Mouse (Mus musculus) gastrocnemius, postnatal 25 days (tissue): ENCODE measurements at regions not wholly inside any gene's neighbourhood (a gene's known extent, or its start where the extent isn't known, plus 50 kb on each side); places are given as distances from the start of the nearest gene placed in this dataset.

ENCODE experiments used
- DNase-seq: peaks from one replicate; pipeline ENCODE4 v3.0.0; 2022

DNA sequence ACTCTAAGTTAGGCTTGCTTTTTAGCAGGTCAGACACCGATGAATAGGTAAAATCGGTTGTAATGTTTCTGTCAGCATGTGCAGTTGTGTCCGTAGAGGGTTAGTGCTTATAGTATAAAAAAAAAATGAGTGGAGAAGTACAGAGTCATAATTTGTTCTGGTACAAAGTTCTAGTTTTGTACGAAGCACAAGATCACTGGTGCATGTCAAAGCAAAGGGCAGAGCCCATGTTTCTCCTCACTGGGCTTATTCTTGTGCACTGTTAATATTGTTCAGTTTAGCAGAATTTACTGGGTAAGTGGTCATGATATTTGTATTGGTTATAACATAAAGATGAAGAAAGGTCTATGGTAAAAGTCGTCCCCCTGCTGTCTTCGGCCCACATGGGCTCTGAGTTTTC, 330.4 kb upstream of the Fam241a start:
- DNase-seq: no peak

DNA sequence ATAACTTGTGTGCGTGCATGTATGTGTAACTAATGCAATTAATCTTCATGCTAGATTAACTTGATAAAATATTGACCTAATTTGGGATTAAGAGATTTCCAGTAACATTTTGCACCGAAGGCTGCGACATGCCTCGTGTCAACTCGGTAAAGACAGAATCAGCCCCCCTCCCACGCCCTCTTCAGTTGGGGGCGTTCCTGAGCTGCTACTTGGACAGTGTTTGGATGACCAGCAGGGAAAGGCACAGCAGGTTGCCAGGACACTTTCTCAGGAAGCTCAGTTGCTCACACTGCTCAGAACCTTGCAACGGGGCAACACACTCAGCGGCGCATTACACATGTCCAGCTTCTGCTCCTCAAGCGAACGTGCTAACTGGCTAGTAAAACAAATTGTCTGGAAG, 326.2 kb upstream of the Fam241a start:
- DNase-seq: no peak

DNA sequence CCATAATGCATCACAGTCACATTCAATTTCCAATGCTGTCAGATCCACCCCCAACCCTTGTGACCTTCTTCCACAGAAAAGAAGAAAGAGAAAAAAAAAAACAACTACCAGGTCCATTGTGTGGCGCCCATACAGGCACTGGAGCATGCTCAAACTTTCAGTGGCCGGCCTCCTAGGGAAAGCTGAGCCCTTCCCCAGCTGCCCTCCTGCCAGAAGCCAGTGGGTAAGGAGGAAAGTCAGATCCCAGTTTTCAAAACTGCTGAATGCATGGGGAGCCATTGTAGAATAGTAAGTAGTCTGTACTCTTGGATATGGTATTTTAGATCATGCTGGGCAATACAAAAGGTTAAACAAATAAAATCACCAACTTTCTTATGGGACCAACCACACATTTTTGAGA, 325.5 kb upstream of the Fam241a start:
- no peak for DNase-seq

DNA sequence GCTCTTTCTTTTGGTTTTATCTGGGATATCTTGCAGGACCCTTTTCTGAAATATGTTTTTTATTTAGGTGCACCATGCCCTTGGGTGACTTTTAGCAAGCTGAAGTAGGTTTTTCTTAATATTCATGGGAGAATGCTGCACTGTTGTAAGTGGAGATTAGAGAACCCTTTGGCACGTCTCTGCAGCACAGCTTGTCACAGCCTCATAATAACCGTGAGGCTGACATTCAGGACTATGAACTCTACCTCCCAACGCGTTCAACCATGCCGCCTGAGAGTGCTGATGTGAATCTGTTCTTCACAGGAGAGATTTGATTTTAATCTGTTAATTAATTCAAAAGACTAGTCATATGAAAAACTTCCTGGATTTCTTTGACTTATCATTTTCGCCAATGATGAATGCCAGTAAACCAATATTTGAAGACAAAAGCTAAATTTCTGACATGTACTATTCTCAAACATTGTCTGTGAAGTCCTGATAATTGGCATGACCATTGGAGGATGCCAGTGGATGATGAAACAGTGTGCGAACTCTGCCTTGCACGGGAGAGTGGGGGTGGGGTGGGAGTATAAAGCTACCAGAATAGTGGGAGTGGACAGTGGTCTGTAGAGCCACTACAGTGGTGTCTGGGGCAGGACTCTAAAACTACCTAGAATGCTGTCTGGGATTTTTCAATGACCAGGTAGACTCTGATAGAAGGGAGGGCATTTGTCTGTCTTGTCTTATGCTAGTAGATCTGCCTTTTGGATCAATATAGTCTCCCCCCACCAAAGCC, 324.8 kb upstream of the Fam241a start:
- no peak for DNase-seq

DNA sequence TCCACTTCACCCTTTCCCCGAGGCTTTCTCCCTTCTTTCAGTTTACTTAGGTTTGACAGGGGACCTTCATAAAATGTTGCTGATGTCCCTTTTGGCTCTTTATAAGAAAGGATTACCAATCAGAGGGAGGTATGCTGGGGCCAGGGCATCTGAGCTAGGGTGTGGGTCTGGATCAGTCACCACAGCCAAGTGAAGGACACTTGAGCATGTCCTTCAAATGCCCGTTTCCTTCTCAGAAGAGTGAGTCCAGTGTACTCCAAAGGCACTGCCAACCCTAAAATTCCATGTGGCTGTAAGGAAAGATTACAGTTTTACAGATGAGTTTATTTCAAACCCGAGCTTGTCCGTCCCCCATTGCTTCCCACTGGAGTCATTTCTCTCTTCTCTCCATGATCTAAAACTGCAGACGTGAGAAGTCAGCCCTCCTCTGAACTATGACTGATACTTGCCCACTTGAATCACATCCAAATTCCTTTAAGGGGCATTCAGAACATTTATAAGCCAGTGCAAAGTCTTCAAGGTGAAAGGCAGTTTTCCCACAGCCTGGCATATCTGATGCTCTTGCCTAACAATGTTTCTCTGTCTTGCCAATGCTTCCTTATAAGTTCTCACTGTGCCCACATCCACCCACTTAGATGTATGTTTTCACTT, 321.8 kb upstream of the Fam241a start:
- DNase-seq: no peak

DNA sequence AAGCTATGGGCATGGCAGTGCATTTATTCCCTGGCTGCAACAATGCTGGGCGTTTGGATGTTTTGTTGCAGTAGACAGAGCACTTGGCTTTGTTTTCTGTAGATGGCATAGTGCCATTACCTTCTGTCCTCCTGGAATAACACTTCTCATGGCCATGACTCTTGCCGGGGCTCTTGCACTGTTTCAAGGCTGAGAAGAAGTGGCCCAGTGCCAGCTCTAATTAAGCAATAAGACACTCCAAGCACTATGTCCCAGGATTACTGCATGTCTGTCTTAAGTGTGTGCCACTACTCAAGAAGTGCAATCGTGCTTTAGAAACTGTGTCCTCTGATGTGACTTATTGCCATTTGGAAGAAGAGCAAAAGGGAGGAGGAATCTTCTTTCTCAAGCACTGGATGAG, 316.1 kb upstream of the Fam241a start:
- no peak for DNase-seq

DNA sequence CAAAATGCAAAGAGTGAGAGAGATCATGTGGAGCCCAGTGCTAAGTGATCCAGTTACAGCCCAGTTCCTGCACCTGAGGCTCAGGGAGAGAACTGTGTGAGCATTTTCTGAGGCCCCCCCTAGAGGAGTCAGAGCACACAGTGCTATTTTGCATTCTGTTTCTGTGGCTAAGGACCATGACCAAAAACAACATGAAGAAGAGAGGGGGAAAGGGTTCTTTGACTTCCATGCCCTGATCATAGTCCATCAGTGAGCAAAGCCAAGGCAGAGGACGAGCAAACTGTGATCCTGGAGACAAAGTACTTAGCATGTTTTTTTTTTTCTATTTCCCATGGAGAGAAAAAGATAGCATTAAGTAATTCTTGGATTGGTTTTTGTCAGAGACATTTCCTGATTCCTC, 314.5 kb upstream of the Fam241a start:
- no peak for DNase-seq

DNA sequence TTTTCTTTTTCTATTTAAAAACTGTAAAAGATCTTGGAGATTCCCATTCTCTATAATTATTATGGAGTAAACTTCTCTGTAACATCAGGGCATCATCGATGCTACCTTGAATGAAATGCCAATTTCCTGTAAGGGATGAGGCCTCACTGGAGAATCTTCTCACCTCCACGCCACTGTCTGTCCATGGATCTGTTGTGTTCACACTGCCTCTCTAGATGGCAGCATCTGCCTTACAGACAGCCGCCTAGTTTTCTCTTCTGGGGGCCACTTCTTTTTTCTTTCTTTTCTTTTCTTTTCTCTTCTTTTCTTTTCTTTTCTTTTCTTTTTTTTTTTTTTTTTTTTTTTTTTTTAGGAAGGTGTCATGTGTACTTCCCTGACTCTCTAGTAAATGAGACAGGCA, 310.8 kb upstream of the Fam241a start:
- no peak for DNase-seq

DNA sequence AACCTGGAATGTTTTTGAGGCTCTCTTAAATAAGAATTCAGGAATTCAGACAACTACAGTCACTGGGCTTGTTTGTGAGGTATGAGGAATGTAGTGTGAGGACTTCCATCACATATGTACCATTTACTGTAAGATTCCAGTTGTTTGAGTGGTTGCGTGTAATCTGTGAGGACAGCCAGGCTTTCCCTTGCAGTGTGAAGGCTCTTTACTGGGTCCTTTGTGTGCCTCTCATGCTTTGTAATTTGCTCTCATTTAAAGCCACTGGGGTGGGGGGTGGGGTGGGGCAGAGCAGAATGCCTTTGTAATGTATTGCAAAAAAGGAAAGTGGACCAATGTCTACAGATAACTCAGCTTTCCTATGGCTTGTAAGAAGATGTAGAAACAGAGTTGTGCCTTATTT, 310.4 kb upstream of the Fam241a start:
- DNase-seq: no peak

DNA sequence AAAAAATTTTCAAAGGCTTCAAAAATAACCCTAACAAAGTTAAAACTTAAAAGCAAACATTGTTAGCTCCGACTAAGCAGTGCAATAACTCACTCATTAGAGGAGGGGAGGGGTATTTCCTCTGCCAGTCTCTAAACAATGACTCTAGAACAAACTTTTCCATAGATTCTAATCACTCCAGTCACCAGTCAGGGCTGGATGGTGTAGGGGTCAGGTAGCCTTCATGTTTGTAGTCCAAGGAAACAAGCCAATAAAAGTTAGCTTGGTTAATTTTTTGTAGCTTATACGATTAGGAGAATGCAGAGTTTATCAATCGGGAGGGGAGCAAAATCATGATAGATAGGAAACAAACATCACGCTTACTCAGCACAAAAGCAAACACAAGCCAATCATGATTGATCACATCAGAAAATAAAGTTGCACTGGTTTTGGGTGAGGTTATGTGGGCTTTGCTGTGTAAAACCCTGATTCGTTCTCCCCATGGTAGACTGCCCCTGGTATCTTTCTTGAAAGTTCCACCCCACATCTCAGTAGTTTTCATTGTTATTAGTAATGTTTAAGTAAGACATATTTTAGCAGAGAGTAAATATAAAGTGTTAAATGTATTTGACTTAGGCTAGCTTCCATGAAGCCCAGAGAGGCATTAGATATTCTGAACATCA, 304.6 kb upstream of the Fam241a start:
- DNase-seq: no peak

DNA sequence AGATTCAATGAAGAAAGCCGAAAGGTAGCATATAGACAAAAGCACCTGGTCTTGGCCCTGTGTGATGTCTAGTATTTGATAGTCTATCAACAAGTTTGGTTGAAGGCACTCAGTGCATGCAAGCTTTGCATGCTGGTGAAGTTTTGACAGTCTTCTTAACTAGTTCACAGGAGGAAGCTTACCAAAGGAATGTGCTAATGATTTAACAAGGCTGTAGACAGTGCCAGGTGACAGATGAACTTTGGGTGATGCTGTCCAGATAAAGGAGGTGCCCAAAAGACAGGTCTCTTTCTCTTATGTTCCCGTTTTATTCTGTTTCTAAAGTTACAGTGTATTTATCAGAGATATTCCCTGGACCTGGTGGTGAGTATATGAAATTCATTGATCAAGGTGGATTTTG, 303.3 kb upstream of the Fam241a start:
- DNase-seq: no peak

DNA sequence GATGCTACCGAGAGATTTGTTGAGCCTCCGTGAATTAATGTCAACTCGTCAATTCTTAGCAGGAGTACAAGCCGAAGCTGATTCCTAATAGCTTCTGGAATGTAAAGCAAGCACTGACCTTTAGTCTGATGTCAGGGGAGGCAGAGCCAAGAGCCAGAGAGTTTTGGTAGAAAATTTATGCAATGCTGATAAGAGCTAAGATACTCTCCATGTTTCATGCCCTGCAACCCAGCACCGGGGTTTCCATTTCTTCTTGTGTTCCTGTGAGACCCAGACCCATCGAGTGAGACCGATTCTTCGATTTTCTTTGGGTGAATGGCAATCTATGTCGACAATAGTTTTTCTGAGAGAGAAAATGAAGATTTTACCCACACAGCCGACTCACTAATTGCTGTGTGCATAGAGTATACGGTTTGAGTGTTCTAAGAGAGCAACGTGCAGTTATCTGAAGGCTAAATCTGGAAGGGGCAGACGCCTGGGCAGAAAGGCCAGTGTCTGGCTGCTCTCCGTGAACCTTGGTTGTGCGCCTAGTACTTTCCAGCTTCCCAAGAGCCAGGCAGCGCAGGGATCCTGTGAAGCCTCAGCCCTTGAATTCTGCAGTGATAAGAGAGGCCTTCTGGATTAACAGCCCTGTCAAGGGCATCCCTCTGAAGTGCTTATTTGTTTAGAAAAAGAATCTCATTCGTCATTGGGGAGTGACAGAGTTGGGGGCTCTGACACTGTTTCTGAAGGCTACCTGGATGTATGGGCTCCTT, 296.1 kb upstream of the Fam241a start:
- DNase-seq: no peak

DNA sequence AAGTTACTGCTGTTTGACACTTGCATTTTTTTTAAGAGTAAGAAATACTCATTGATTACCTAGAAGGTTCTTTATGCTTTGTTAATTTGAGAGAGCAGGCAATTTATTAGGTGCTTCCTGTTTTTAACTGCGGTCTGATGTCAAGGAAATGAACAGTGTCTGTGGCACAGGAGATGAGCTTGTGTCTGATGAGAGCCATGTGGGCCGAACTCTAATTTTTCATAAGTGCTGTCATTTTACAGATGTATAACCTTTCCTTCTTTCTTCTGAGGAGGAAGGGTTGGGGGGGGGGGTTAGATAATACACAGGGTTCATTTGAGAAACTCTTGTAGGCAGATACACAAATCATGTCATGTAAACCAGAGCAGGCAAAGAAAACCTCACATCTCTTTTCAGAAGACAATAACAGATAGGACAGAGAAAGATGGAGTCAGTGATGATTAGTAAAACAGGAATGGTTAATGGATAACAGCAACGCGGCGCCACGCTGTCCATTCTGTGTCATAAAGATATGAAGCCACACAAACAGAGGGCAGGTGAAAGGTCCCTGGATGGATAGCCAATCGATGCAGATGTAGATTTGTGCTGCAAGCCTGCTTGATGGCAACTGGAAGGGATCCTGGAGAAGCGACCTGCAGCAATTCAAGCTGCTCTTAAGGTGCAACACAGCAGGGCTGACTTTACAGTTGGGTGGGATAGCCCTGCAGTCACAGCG, 291.4 kb upstream of the Fam241a start:
- DNase-seq: no peak

DNA sequence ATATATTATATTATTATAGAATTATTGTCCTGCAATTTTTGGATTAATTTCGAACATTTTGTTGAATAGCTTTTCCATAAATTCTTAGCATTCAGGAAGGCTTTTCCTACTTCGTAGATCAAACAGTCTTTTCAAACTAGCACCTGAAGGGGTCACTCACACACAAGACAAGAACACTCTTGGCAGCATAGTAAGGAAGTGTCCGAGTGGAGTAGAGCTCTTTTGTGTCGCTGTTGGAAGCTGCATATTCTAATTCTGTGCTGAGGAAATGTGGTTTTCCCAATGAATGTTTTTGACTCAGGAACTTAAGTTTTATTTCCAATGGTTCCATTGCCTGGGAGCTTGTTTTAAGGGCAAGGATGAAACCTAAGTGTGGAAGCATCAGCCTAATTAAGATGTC, 290.2 kb upstream of the Fam241a start:
- no peak for DNase-seq

DNA sequence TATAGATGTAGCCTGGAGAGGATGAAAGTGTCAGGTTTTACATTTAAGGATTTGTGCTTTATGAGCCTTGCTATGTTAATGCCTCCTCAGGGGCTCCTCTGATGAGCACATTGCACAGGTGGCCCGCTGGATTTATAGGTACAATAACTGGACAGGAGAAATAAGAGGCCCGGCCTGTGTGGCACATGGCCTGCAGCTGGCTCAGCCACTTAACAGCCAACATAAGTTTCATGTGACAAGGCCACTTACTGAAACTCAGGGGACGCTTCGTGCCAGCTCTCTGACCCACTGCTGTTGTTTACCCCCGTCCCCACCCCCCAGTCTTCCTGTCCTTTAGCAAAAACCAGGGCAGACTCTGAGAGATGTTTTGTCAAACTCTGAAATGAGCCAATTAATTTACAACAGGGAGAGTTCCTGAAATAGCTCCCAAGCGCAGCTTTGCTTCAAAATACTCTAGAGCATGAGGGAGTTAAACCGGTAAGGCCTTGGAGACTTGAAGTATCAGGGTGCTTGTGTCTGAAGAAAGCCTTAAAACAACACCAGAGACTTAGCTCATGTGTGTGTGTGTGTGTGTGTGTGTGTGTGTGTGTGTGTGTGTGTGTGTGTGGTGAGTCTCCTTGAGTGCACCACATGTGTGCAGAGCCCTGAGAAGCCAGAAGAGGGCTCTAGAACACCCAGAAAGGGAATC, 285.2 kb upstream of the Fam241a start:
- DNase-seq: no peak

DNA sequence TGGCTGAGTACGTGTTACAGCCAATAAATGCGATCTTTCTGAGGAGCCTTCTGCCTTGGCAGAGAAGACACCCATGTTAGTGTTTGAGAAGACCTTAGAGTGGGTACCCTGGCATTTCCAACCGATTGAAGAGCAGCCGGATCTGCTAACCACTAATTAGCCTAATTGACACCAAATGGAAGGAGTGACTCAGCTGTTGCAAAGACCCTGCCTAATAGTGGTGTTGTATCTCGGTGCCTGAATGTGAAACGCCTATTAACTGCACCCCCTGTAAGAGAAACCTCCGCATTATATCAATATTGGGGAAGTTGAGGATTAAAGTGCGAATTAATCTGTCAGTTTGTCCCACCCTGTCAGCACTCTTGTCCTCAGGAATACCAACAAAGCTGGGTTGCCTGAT, 253.1 kb upstream of the Fam241a start:
- DNase-seq: no peak

DNA sequence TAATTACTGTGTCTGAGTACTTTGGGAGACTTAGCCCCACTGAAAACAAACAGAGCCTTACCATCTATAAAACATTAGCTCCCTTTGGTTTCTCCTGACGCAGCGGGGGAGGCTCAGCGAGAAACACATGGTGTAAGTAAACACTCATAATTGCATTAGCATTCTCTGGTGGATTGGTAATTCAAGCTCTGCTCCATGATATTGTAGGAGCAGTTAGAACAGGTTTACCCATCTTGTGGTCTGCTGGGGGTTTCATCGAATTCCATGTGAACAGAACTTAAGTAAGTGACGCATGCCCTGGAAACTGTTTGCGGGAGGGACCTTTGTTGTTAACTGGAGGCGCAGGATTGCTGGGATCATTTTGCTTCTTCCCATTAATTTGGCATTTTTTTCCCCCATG, 249.2 kb upstream of the Fam241a start:
- no peak for DNase-seq

DNA sequence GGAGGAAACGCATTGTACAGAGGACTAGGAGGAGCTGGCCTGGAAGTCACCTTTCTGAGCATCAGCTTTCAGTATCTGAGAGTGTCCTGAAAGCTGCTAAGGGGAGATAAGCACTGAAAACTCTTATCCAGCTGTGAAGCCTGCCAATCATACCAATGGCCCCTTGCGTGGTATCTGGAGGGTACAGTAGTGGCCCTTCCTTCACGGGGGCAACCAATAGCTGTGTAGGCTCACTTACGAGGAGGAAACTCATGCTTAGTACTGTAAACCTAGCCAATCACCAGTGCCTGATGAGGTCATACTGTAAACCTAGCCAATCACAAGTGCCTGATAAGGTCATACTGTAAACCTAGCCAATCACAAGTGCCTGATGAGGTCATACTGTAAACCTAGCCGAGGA, 231.7 kb upstream of the Fam241a start:
- DNase-seq: no peak

DNA sequence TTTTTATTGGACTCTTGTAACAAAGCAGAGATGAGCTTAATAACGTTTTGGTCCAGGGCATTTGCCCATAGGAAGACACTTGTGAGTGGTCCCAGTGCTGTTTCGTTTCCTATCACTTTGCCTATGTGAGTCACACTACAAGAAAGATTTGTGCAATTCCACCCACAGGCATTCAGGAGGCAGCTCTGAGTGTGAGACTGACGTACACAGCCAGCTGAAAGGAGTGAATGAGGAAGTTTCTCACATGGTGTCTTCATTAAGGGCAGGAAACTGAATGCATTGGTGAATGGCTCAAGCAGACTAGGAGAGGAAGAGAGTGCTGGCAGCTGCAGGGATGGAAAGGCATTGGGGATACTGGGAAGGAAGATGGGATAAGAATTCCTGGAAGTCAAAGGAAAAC, 230.5 kb upstream of the Fam241a start:
- DNase-seq: no peak

DNA sequence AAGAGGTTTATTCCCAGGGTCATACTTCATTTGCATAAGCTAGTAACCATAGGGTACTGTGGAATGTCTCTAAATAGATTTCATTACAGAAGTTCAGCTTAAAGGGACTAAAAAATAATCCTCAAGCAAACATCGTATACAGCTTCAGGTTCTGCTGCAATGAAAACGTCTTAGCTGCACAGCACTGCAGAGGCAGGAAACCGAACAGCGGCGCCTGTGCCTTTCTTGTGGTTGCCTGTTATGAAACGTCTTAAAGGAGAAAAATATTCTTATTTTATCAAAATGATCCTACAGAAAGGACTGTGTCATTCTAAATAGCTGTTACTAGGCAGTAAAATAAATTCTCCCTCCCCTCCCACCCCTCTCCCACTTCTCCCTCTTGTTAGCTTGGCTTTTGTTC, 226.0 kb upstream of the Fam241a start:
- DNase-seq: no peak

DNA sequence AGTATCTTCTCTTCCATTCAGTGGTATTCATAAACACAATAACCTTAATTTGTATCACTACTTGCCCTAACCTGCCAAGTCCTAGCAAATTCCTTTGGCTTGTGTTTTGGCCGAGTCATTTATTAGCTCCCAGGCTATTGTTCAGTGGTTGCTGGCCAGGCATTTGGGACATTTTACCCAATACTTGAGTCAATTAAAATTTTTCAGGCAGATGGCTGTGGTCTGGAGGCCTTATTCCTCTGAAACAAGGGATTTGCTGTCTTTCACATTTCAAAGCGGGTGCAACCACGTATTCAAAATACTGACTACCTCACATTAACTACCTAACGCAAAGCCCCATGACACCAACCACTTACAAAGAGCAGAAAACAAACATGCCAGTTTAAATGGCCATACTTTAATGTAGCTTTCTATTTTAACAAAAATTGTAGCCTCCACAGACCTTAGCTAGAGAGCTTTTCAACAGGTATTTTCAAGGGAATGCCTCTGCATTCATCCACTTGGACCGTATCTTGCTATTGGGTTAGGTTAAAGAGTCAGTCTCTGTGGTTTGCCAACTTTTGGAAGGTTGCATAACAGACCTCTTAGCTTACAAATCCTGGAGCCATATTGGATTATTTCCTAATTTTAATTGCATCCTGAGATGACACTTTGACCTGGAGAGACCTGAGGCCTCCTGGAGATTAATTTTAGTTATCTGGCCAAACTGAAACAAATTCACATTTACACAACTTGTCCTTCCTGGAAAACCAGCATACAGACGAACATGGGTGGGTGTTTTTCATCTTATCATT, 224.7 kb upstream of the Fam241a start:
- DNase-seq: no peak
